Mouse (Mus musculus): ENCODE measurements around the gene 4930590J08Rik.

- TF ChIP-seq CTCF (IDR thresholded peaks at IDR 0.05; ENCODE audit: low read depth, low read length) (no peak), TAL1 (conservative IDR thresholded peaks at IDR 0.05; ENCODE audit: low read depth, low read length) (no peak), GATA1 (IDR thresholded peaks at IDR 0.05; ENCODE audit: borderline replicate concordance, low read length) (no peak), POLR2AphosphoS5 (IDR thresholded peaks at IDR 0.05; ENCODE audit: insufficient replicate concordance, low read depth, low read length) (no peak), GATA2 (IDR thresholded peaks at IDR 0.05; ENCODE audit: borderline replicate concordance, low read depth, low read length) (no peak)
These were observed 14.7 kb downstream of the 4930590J08Rik start for GRCm38 (mm10) chr6:91917286-91917685.
